Mouse (Mus musculus) midbrain, embryonic 14.5 days (tissue): ENCODE results near the gene Sema4a. TPM values are rescaled to one million over a fixed set of nuclear protein-coding genes. Genes with fewer than 3 reads are reported as not detected.

Experiments
- microRNA-seq: library from miRNA; unstranded; fragments of <30 nt; microRNA quantifications from one replicate; pipeline ENCODE4, GENCODE M21; 2016
- polyA plus RNA-seq: library from polyadenylated mRNA; unstranded; fragments of >200 nt; fragmentation: Nextera tagmentation; extraction: Ambion mirVana; gene quantifications from 2 replicates; pipeline ENCODE4 v1.2.1, GENCODE M21; 2014

Sema4a gene
- polyA plus RNA-seq, 1 experiment from 2014 or later = 28.8 TPM

Small RNA genes within 50 kb of the gene (microRNA-seq; reads per million reads assigned to microRNA genes)
- not detected for gene Mir7011

Other genes with a start within 250 kb of the Sema4a start
- gene Rhbg, start 206.5 kb downstream of the Sema4a start, polyA plus RNA-seq = 0.21 and 0.22 TPM in 2 replicates
- gene Gm38392, start 174.0 kb downstream of the Sema4a start, polyA plus RNA-seq = not detected in 2 replicates
- 8.0 and 8.1 TPM in 2 replicates for gene Tsacc, start 164.2 kb downstream of the Sema4a start, polyA plus RNA-seq
- 444 and 493 TPM in 2 replicates for gene Cct3, start 164.1 kb downstream of the Sema4a start, polyA plus RNA-seq
- gene Glmp, start 136.2 kb downstream of the Sema4a start, polyA plus RNA-seq = 56.6 and 64.3 TPM in 2 replicates
- 1.2 and 1.7 TPM in 2 replicates for gene Tmem79, start 125.0 kb downstream of the Sema4a start, polyA plus RNA-seq
- 50.9 and 57.0 TPM in 2 replicates for gene Smg5, start 124.9 kb downstream of the Sema4a start, polyA plus RNA-seq
- 0.63 and 1.6 TPM in 2 replicates for gene Paqr6, start 96.6 kb downstream of the Sema4a start, polyA plus RNA-seq
- gene Bglap3, start 88.4 kb downstream of the Sema4a start, polyA plus RNA-seq = not detected in 2 replicates
- not detected in 2 replicates for gene Bglap2, start 82.5 kb downstream of the Sema4a start, polyA plus RNA-seq
- gene Bglap, start 76.7 kb downstream of the Sema4a start, polyA plus RNA-seq = 0.66 TPM in 1 of 2 replicates, not detected in the other
- gene Pmf1, start 50.9 kb downstream of the Sema4a start, polyA plus RNA-seq = 24.9 and 28.3 TPM in 2 replicates
- gene Slc25a44, start 36.0 kb downstream of the Sema4a start, polyA plus RNA-seq = 34.1 and 38.0 TPM in 2 replicates
- gene Lmna, start 48.8 kb upstream of the Sema4a start, polyA plus RNA-seq = 31.0 and 34.3 TPM in 2 replicates
- 50.8 and 51.8 TPM in 2 replicates for gene Mex3a, start 71.2 kb upstream of the Sema4a start, polyA plus RNA-seq
- not detected in 2 replicates for gene Rab25, start 87.1 kb upstream of the Sema4a start, polyA plus RNA-seq
- gene Lamtor2, start 91.9 kb upstream of the Sema4a start, polyA plus RNA-seq = 93.4 and 154 TPM in 2 replicates
- 42.4 and 47.8 TPM in 2 replicates for gene Ubqln4, start 92.6 kb upstream of the Sema4a start, polyA plus RNA-seq
- 110 and 114 TPM in 2 replicates for gene Ssr2, start 114.7 kb upstream of the Sema4a start, polyA plus RNA-seq
- 122 and 134 TPM in 2 replicates for gene Arhgef2, start 144.8 kb upstream of the Sema4a start, polyA plus RNA-seq
- not detected in 2 replicates for gene Rxfp4, start 192.0 kb upstream of the Sema4a start, polyA plus RNA-seq
- gene Khdc4, start 224.6 kb upstream of the Sema4a start, polyA plus RNA-seq = 68.2 and 91.0 TPM in 2 replicates